Mouse (Mus musculus) embryonic facial prominence, embryonic 15.5 days (tissue): Measurements from ENCODE around the gene Vta1. TPM values are rescaled to one million over a fixed set of nuclear protein-coding genes. Genes with fewer than 3 reads are reported as not detected.

Source experiments
- ATAC-seq: fragments of 200-750 bp; cut with Nextera tagmentation; 2 replicates; pipeline ENCODE4 v1.8.0; 2017; ENCODE audit warnings: low read depth, moderate TSS enrichment; ENCODE audit not compliant: insufficient number of reproducible peaks, low FRiP score, low TSS enrichment
- H3K27ac ChIP-seq: fragments of 300-500 bp; sonication (generic); replicated peaks from 2 replicates; pipeline ENCODE4 v1.5.1; 2015; ENCODE audit warnings: mild to moderate bottlenecking, inconsistent platforms
- H3K27me3 ChIP-seq: fragments of 300-500 bp; sonication (generic); 2 replicates; pipeline ENCODE4 v1.6.1; 2015; ENCODE audit warnings: inconsistent platforms
- H3K36me3 ChIP-seq: fragments of 300-500 bp; sonication (generic); 2 replicates; pipeline ENCODE4 v1.6.1; 2015; ENCODE audit warnings: mild to moderate bottlenecking, inconsistent platforms
- H3K4me1 ChIP-seq: fragments of 300-500 bp; sonication (generic); 2 replicates; pipeline ENCODE4 v1.6.1; 2015; ENCODE audit warnings: inconsistent platforms
- H3K4me2 ChIP-seq: fragments of 300-500 bp; sonication (generic); replicated peaks from 2 replicates; pipeline ENCODE4 v1.6.1; 2015; ENCODE audit warnings: mild to moderate bottlenecking, inconsistent platforms
- H3K4me3 ChIP-seq: fragments of 300-500 bp; sonication (generic); replicated peaks from 2 replicates; pipeline ENCODE4 v1.5.1; 2015; ENCODE audit warnings: mild to moderate bottlenecking, inconsistent platforms
- H3K9ac ChIP-seq: fragments of 300-500 bp; sonication (generic); 2 replicates; pipeline ENCODE4 v1.6.1; 2015; ENCODE audit warnings: inconsistent platforms
- H3K9me3 ChIP-seq: fragments of 300-500 bp; sonication (generic); replicated peaks from 2 replicates; pipeline ENCODE4 v1.6.1; 2016; ENCODE audit warnings: inconsistent platforms
- WGBS: fragments of 180-500 bp; shearing (Covaris S2); methylation state at CpG from one replicate; pipeline ENCODE4 v1.1.7; 2015; 5-methylcytosine and 5-hydroxymethylcytosine counted together
- polyA plus RNA-seq: library from polyadenylated mRNA; unstranded; fragments of >200 nt; fragmentation: Nextera tagmentation; extraction: Ambion mirVana; gene quantifications from 2 replicates; pipeline ENCODE4 v1.2.1, GENCODE M21; 2015

Gene Vta1
- polyA plus RNA-seq, 1 experiment from 2014 or later, result 89.9 TPM

- H3K4me3 ChIP-seq, result no peak overlapping the region
- H3K27ac ChIP-seq, result no peak overlapping the region
- H3K36me3 ChIP-seq, result no peaks in the 10 kb centered on the region
- no peaks in the 10 kb centered on the region for H3K9me3 ChIP-seq
- no peak for ATAC-seq
- H3K4me1 ChIP-seq, result no peaks in the 10 kb centered on the region
- no peak overlapping the region for H3K9ac ChIP-seq
- whole genome bisulfite sequencing, result 9% methylated on average over 1 of the region's 1 CpGs
- no peaks in the 10 kb centered on the region for H3K27me3 ChIP-seq
- H3K4me2 ChIP-seq, result no peak overlapping the region
These were observed 65.7 kb downstream of the Vta1 start for GRCm38 (mm10) chr10:14639635-14640034.

GRCm38 (mm10) chr10:14639043-14639442 is 66.3 kb downstream of the Vta1 start:
- H3K27me3 ChIP-seq, result no peaks in the 10 kb centered on the region
- no peak overlapping the region for H3K27ac ChIP-seq
- 58% methylated on average over 4 of the region's 4 CpGs for WGBS
- no peaks in the 10 kb centered on the region for H3K36me3 ChIP-seq
- H3K4me1 ChIP-seq, result no peaks in the 10 kb centered on the region
- no peaks in the 10 kb centered on the region for H3K9me3 ChIP-seq
- no peak overlapping the region for H3K4me2 ChIP-seq
- no peak overlapping the region for H3K9ac ChIP-seq
- no peak overlapping the region for H3K4me3 ChIP-seq
- no peak for ATAC-seq

GRCm38 (mm10) chr10:14625706-14626105 is 79.7 kb downstream of the Vta1 start:
- no peak overlapping the region for H3K27ac ChIP-seq
- 78% methylated on average over 1 of the region's 1 CpGs for WGBS
- H3K4me1 ChIP-seq, result no peaks in the 10 kb centered on the region

GRCm38 (mm10) chr10:14619156-14619555 is 86.2 kb downstream of the Vta1 start:
- H3K4me2 ChIP-seq, result no peak overlapping the region
- no peak overlapping the region for H3K4me3 ChIP-seq
- no peak for ATAC-seq
- H3K27ac ChIP-seq, result no peak overlapping the region
- H3K9me3 ChIP-seq, result no peaks in the 10 kb centered on the region
- 58% methylated on average over 1 of the region's 1 CpGs for WGBS
- no peaks in the 10 kb centered on the region for H3K27me3 ChIP-seq
- H3K36me3 ChIP-seq, result no peaks in the 10 kb centered on the region
- H3K4me1 ChIP-seq, result no peaks in the 10 kb centered on the region
- no peak overlapping the region for H3K9ac ChIP-seq

More at GRCm38 (mm10) chr10:14625706-14626105, 79.7 kb downstream of the Vta1 start:
- Histone ChIP-seq H3K9ac (no peak overlapping the region), H3K9me3 (no peaks in the 10 kb centered on the region), H3K4me2 (no peak overlapping the region), H3K27me3 (no peaks in the 10 kb centered on the region), H3K4me3 (no peak overlapping the region), H3K36me3 (no peaks in the 10 kb centered on the region)
- ATAC-seq, result no peak

GRCm38 (mm10) chr10:14618301-14618700 is 87.1 kb downstream of the Vta1 start:
- WGBS, result 83% methylated on average over 1 of the region's 1 CpGs
- H3K4me3 ChIP-seq, result no peak overlapping the region

GRCm38 (mm10) chr10:14615441-14615840 is 89.9 kb downstream of the Vta1 start:
- H3K27me3 ChIP-seq, result no peaks in the 10 kb centered on the region
- H3K36me3 ChIP-seq, result no peaks in the 10 kb centered on the region
- H3K4me1 ChIP-seq, result no peaks in the 10 kb centered on the region
- H3K4me2 ChIP-seq, result no peak overlapping the region
- H3K27ac ChIP-seq, result no peak overlapping the region
- H3K4me3 ChIP-seq, result no peak overlapping the region
- no peaks in the 10 kb centered on the region for H3K9me3 ChIP-seq
- H3K9ac ChIP-seq, result no peak overlapping the region
- no peak for ATAC-seq

More at GRCm38 (mm10) chr10:14618301-14618700, 87.1 kb downstream of the Vta1 start:
- Histone ChIP-seq H3K27ac (no peak overlapping the region), H3K4me2 (no peak overlapping the region), H3K4me1 (no peaks in the 10 kb centered on the region), H3K9me3 (no peaks in the 10 kb centered on the region), H3K9ac (no peak overlapping the region), H3K36me3 (no peaks in the 10 kb centered on the region), H3K27me3 (no peaks in the 10 kb centered on the region)
- no peak for ATAC-seq

- Histone ChIP-seq H3K9ac (no peak overlapping the region), H3K27ac (no peak overlapping the region), H3K4me3 (no peak overlapping the region), H3K4me2 (no peak overlapping the region), H3K4me1 (no peaks in the 10 kb centered on the region), H3K27me3 (no peaks in the 10 kb centered on the region), H3K36me3 (no peaks in the 10 kb centered on the region), H3K9me3 (no peaks in the 10 kb centered on the region)
- ATAC-seq, result no peak
- 95% methylated on average over 5 of the region's 5 CpGs for WGBS
These were observed 97.8 kb downstream of the Vta1 start for GRCm38 (mm10) chr10:14607597-14607996.

Other genes with a start within 250 kb of the Vta1 start
- gene Adgrg6, start 159.9 kb downstream of the Vta1 start, polyA plus RNA-seq, result 7.3 and 8.0 TPM in 2 replicates
- 0.28 and 0.56 TPM in 2 replicates for gene Nmbr, start within 50 bp of the Vta1 start, polyA plus RNA-seq
- 0.28 TPM in 1 of 2 replicates, not detected in the other for gene Gje1, start 12.7 kb upstream of the Vta1 start, polyA plus RNA-seq